Mouse (Mus musculus) cerebellum, adult 2 months (tissue): Measurements from ENCODE around the gene Ppp1ca. TPM values are rescaled to one million over a fixed set of nuclear protein-coding genes. Genes with fewer than 3 reads are reported as not detected.

Experiments
- DNase-seq, 2 experiments: peaks; one replicate each; pipeline ENCODE4 v3.0.0; 2021
- H3K27ac ChIP-seq: fragments of 200-500 bp; 2 replicates; pipeline ENCODE4 v1.5.1; 2012; ENCODE audit warnings: low read length, control low read depth, inconsistent platforms; ENCODE audit not compliant: insufficient read depth
- H3K27me3 ChIP-seq: fragments of 200-500 bp; 2 replicates; pipeline ENCODE4 v1.6.1; 2012; ENCODE audit warnings: inconsistent platforms, mild to moderate bottlenecking, low read length, moderate library complexity; ENCODE audit not compliant: control insufficient read depth, insufficient read depth
- H3K4me1 ChIP-seq: fragments of 200-500 bp; 2 replicates; pipeline ENCODE4 v1.6.1; 2011; ENCODE audit warnings: low read length; ENCODE audit not compliant: control insufficient read depth, insufficient read depth
- H3K4me3 ChIP-seq: fragments of 200-500 bp; replicated peaks from 2 replicates; pipeline ENCODE3; 2011; ENCODE audit warnings: mild to moderate bottlenecking, low read depth, low read length, control low read depth; ENCODE audit not compliant: insufficient read depth
- CTCF ChIP-seq: fragments of 200-500 bp; IDR thresholded peaks from 2 replicates; pipeline ENCODE4 v1.5.1; 2011; ENCODE audit warnings: low read depth, mild to moderate bottlenecking, control low read depth, low read length, moderate library complexity, borderline replicate concordance; ENCODE audit not compliant: insufficient read depth
- POLR2A ChIP-seq: fragments of 200-500 bp; IDR thresholded peaks from 2 replicates; pipeline ENCODE4 v1.6.1; 2011; ENCODE audit warnings: low read length, control low read depth, borderline replicate concordance; ENCODE audit not compliant: insufficient read depth
- WGBS: fragments of 180-500 bp; shearing (Covaris S2); methylation state at CpG from one replicate; pipeline ENCODE4 v1.1.7; 2018; 5-methylcytosine and 5-hydroxymethylcytosine counted together
- polyA plus RNA-seq: library from polyadenylated mRNA; depleted of rRNA; stranded (reverse); fragments of >200 nt; gene quantifications from 2 replicates; pipeline ENCODE4 v1.2.3, GENCODE M21; 2012

The Ppp1ca gene
- polyA plus RNA-seq, 1 experiment: 316 TPM

GRCm38 (mm10) chr19:4151898-4152297 lies 40.0 kb upstream of the Ppp1ca start:
- TF ChIP-seq CTCF: no peak
- TF ChIP-seq POLR2A: no peak

GRCm38 (mm10) chr19:4152445-4153231 lies 39.2 kb upstream of the Ppp1ca start:
- WGBS: 38% methylated on average over 8 of the region's 8 CpGs
- TF ChIP-seq CTCF (no peak), POLR2A (no peak)
- DNase-seq: peak in 1 of 2 experiments; percentile 24
- H3K4me3 ChIP-seq: peak overlapping the region; percentile 6
- no peaks in the 10 kb centered on the region for H3K27me3 ChIP-seq
- peaks cover 36% of the 10 kb centered on the region for H3K4me1 ChIP-seq
- H3K27ac ChIP-seq: peak overlapping the region; percentile 69

More at GRCm38 (mm10) chr19:4151898-4152297, 40.0 kb upstream of the Ppp1ca start:
- Histone ChIP-seq H3K27me3 (no peaks in the 10 kb centered on the region), H3K4me3 (no peak overlapping the region), H3K27ac (no peak overlapping the region), H3K4me1 (peaks cover 44% of the 10 kb centered on the region)
- peak in 1 of 2 experiments; percentile 10 for DNase-seq
- WGBS: 90% methylated on average over 5 of the region's 5 CpGs

- Histone ChIP-seq H3K27me3 (no peaks in the 10 kb centered on the region), H3K27ac (peak within 1 kb of the TSS; percentile 69), H3K4me3 (peak within 1 kb of the TSS; percentile 6), H3K4me1 (peaks cover 32% of the 10 kb centered on the region)
- TF ChIP-seq POLR2A (peak; percentile 42; the same call in 1 of the 2 replicates), CTCF (no peak)
- DNase-seq: peak; percentile 80 to 83
- WGBS: 6% methylated on average over 11 of the region's 11 CpGs
Measured at GRCm38 (mm10) chr19:4153232-4153654, 38.6 kb upstream of the Ppp1ca start, which contains the start of gene Ptprcap. Ptprcap (plus strand) TSS chr19:4153604.

DNA sequence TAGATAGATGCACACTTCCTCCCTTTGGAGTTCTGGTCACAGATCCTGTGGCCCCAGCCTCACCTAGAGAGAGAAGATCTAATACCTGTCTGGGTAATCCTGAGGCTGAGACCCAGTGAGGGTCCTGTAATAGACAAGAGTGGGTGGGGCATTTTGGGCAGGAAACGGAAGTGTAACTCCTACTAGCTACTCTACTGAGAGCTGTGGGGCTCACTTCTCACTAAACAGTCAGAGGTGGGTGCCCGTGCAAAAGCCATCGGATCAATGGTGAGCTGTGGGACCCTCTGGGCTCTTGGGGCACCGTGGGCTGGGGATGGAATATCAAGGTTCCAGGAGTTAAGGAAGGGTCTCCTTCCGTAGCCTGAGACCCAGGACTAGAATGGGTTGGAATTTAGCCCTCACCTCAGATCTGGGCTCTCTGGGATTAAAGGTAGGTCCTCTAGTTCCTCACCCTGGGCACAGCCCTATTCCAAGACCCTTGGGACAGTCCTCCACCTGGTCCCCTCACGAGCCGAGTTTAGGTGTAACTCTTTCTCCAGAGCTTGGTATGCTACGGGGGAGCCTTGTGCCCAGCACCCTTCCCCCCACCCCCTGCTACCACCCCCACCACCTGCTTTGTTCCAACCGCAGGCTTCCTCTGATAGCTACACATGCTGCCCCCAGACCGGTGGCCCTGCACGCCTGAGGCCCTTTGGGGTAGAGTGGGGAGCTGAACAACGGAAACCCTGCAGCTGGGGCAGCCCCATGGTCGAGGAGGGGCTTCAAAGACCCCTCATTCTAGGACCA lies 37.2 kb upstream of the Ppp1ca start:
- Histone ChIP-seq H3K4me3 (no peak overlapping the region), H3K4me1 (peaks cover 28% of the 10 kb centered on the region), H3K27me3 (no peaks in the 10 kb centered on the region), H3K27ac (peak overlapping the region; percentile 69)
- TF ChIP-seq CTCF: no peak
- no peak; the same call in 1 of the 2 replicates for TF ChIP-seq POLR2A
- WGBS: 74% methylated on average over 13 of the region's 13 CpGs
- DNase-seq: peak; percentile 13 to 26

DNA sequence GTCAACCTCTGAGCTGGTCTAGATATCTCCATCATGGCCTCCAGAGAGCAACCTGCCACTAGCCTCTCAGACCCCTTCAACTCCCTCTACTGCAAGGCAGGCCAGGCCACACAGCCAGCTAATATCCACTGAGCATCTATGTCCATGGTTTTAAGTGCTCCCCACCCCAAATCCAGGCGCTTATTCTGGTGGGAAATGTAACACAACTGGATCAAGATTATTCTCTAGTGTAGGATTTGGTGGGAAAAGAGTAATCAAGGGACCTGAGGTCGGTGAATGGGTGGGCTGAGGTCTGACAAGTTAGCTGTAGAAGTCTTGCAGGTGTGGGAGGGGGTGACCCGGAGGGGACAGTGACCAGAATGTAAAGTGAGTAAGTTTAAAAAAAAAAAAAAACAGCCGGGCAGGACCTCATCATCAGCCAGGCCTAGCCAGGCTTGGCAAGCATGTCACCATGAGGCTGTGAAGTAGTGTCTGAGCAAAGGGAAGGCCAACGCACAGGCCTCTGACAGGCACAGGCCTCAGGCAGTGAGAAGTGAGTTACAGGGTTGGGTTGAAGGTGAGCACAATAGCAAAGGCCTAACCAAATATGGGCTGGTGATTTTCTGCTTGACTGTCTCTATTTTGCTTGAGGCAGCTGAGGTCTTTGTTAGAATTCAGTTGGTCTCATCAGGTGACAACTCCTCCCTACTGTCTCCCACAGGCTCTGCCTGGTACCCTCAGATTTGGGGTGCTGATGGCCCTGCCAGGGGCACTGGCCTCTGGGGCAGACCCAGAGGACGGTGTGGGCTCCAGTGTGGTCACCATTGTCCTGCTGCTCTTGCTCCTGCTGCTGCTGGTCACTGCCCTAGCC lies 36.4 kb upstream of the Ppp1ca start:
- Histone ChIP-seq H3K27ac (no peak overlapping the region), H3K4me1 (peaks cover 22% of the 10 kb centered on the region), H3K4me3 (no peak overlapping the region), H3K27me3 (no peaks in the 10 kb centered on the region)
- no peak for TF ChIP-seq POLR2A
- TF ChIP-seq CTCF: no peak
- DNase-seq: peak; percentile 21 to 34
- 63% methylated on average over 6 of the region's 6 CpGs for WGBS

GRCm38 (mm10) chr19:4156073-4156579 lies 35.7 kb upstream of the Ppp1ca start:
- Histone ChIP-seq H3K27ac (no peak overlapping the region), H3K4me1 (peaks cover 22% of the 10 kb centered on the region), H3K4me3 (no peak overlapping the region), H3K27me3 (no peaks in the 10 kb centered on the region)
- DNase-seq: peak; percentile 8 to 39
- no peak for TF ChIP-seq CTCF
- TF ChIP-seq POLR2A: no peak
- 43% methylated on average over 20 of the region's 20 CpGs for WGBS

DNA sequence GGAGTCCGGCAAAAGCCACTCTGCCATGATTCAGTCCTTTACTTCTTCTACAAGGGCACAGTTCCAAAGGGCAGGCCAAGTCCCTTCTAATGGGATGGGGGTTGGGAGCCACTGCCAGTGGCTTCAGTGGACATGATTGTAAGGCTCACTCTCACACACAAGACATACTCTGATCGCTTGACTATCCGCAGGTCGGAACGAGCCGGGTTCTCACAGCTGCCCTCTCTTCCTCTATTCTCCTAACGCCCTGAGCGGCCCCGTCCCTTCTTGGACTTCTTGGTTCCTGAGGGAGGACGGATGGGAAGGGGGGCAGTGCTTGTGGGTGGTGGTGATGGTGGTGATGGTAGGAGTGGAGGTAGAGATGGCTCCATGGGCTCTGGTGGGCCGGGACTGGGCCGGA lies 35.1 kb upstream of the Ppp1ca start:
- H3K4me1 ChIP-seq: peaks cover 21% of the 10 kb centered on the region
- no peak overlapping the region for H3K4me3 ChIP-seq
- 84% methylated on average over 12 of the region's 12 CpGs for WGBS
- H3K27me3 ChIP-seq: no peaks in the 10 kb centered on the region
- H3K27ac ChIP-seq: no peak overlapping the region
- DNase-seq: peak in 1 of 2 experiments; percentile 12
- TF ChIP-seq CTCF: no peak
- TF ChIP-seq POLR2A: no peak
